Mouse (Mus musculus): Measurements from ENCODE around the gene Fpr-rs4. TPM values are rescaled to one million over a fixed set of nuclear protein-coding genes. Genes with fewer than 3 reads are reported as not detected.
"Not testable (repeated sequence)": the region's sequence is repeated elsewhere in the genome, so short reads cannot be mapped to it uniquely, and the experiment has no call there.

Fpr-rs4 gene
- not detected for total RNA-seq (2021)
- long read RNA-seq, experiment 1: 0 reads
- long read RNA-seq, experiment 2: 0 reads

- no peak for DNase-seq
- intact Hi-C loops (cut with DNase I): no loop called here
These were observed at the start of gene Fpr-rs4 for GRCm38 (mm10) chr17:18021433-18021832. Fpr-rs4 (plus strand) TSS chr17:18021733.

DNA sequence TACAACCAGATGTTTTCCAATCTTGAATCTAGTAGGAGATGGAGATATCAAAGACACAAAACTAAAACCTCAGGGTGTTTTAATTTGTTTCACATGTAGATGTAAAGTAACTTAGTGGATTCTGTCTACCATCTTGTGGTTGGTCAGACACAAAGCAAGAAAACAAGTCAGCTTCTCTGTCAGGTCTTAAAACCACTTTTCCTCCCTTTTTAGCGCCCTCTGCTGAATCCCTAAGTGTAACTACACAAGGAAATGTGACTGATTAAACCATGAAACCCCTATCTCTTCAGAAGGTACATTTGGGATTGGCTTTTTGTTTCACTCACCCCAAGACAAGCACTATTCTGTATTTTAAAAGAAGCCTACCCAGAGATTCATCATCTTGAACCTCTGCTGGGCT is 48.1 kb upstream of the Fpr-rs4 start:
- DNase-seq: no peak
- intact Hi-C loops (cut with DNase I): no loop called here

GRCm38 (mm10) chr17:17981232-17981631 is 40.3 kb upstream of the Fpr-rs4 start:
- DNase-seq; intact Hi-C loops (cut with DNase I): not testable (repeated sequence)

GRCm38 (mm10) chr17:18004752-18005151 is 16.8 kb upstream of the Fpr-rs4 start:
- intact Hi-C loops (cut with DNase I): no loop called here
- no peak for DNase-seq

DNA sequence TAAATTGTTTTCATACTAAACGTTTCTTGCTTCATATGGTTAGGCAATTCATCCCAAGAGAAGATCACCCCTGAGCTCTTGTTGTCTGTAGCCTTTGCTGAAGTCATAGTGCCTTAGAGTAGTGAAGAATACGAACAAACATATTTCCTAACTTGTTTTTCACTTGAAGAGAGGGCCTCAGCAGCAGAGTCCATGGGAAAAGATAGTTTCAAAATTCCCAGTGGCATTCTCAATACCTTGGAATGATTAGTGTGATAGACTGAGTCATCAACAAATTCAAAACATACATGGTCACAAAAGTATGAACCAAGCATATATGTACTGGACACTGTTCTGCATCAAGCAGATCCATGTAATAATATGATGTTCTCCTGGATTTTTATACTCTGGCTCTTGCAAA is 27.6 kb downstream of the Fpr-rs4 start, which contains the start of gene Vmn2r124:
TSS of gene Vmn2r124 (plus strand) at position 301 of the 400 bp plus-strand sequence.
- intact Hi-C loops (cut with DNase I): no loop called here
- DNase-seq: no peak

Other genes with a start within 250 kb of the Fpr-rs4 start
- gene Spaca6, start 194.6 kb upstream of the Fpr-rs4 start, total RNA-seq (2021): 10 to 100 TPM; 14.9 to 23.6 TPM
- gene Has1, start 166.5 kb upstream of the Fpr-rs4 start, total RNA-seq (2021): under 1 TPM; 0.69 to 0.98 TPM
- gene Fpr1, start 137.8 kb upstream of the Fpr-rs4 start, total RNA-seq (2021): not detected
- under 1 TPM in 1 of 2 experiments, not detected in 1; 0.20 TPM for gene Fpr2, start 133.9 kb upstream of the Fpr-rs4 start, total RNA-seq (2021)
- not detected for gene Fpr3, start 133.9 kb upstream of the Fpr-rs4 start, total RNA-seq (2021)
- gene Vmn2r124, start 27.7 kb downstream of the Fpr-rs4 start, total RNA-seq (2021): not detected
- gene Vmn2r91, start 63.3 kb downstream of the Fpr-rs4 start, total RNA-seq (2021): not detected
- not detected for gene Vmn2r92, start 130.2 kb downstream of the Fpr-rs4 start, total RNA-seq (2021)